Mouse (Mus musculus) kidney, adult 10 weeks (tissue): ENCODE results near the gene Gm17469. TPM values are rescaled to one million over a fixed set of nuclear protein-coding genes. Genes with fewer than 3 reads are reported as not detected.

Experiments
- polyA plus RNA-seq: library from polyadenylated mRNA; stranded (reverse); fragments of 350-450 nt; fragmentation: Illumina TruSeq; extraction: RNeasy Lipid Tissue Mini Kit (QIAGEN cat#74804); gene quantifications from one replicate; pipeline ENCODE4 v1.2.3, GENCODE M21; 2014; ENCODE audit warnings: low read depth, low replicate concordance

Gene Gm17469
- not detected for polyA plus RNA-seq

DNA sequence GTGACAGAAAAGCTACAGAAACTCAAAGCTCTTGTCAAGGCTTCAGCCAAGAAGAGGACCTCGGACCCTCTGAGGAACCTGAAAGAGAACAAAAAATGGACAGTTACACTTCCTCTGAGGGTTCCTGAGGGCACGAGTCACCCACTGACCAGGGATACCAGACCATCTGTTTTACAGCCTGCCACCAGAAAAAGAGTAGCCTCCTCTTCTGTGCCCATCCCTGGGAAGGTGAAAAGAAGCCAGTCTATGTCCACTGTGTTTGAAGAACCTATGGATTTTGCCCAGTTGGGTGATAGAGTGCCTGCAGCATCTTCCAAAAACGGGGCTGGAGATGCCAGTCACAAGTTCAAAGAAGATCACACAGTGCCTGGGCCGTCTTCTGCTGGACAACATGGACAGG is at the start of gene Gm17469:
TSS of gene Gm17469 (plus strand) at position 301 of the 400 bp plus-strand sequence.

Other genes with a start within 250 kb of the Gm17469 start
- not detected for gene Gm17584, start 129.3 kb upstream of the Gm17469 start, polyA plus RNA-seq